ENCODE assay signal across 11 mouse cellular contexts in the genomic region with DNA sequence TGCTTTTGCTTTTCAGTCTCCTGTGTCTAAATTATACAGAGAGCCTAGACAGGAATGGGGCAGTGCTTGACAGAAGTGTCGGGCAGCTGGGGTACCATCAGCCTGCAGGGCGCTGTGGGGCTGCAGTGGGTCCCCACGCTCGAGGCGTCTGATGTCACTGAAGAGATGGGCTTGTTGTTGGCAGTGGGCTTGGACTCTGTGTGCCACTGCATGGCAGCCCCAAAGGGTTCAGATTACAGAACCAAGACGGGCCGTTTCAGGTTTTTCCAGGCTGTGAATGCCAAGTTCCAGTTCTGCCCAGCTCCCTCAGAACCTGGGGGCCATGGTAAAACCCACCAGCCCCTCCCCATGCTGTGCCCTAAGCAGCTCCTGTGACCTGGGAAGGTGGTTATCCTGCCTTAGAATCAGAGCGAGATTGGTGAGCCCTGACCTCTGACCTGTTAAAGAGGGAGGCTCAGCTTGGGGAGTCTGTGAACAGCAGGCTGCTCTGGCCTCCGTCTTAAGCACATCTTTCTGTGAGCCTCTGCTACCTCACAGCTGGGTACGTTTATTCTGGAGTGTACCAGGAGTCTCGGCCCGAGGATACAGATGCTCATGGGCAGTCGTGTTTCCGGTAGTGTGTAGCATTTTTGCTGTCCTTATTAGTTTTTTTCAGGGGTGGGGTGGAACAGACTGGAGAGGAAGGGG. TPM values are rescaled to one million over a fixed set of nuclear protein-coding genes. Genes with fewer than 3 reads are reported as not detected.
A peak's percentile ranks its signal among the peaks of the same experiment; 100 is the strongest.
DNase-seq lines count a peak whose midpoint lies in the region; ATAC-seq and TF ChIP-seq lines count a peak whose summit lies in the region.
"Had no signal": no experiment of that assay in that cellular context is flagged by ENCODE, and none has a peak within 500 bp of the region (broad histone marks: within the 10 kb centered on the region; RNA-seq: fewer than 3 reads in every experiment).

No protein-coding gene starts in this region.

- no peaks in the 10 kb centered on the region for H3K9me3 ChIP-seq in lung, embryonic 14.5 days (ENCODE audit: low read depth, low read length)
- no peaks in the 10 kb centered on the region for H3K9me3 ChIP-seq in hindbrain, embryonic 12.5 days (replicated peaks)

- peak overlapping the region; percentile 88 for H3K27ac ChIP-seq in gastrocnemius, adult 2 months
- H3K27ac ChIP-seq in lung, embryonic 14.5 days (ENCODE audit: low read depth): peak overlapping the region; percentile 77; the same call in 1 of the 2 replicates
- no peak overlapping the region for H3K27ac ChIP-seq in hindbrain, embryonic 12.5 days

- peak overlapping the region; percentile 11; the same call in 1 of the 2 replicates for H3K4me3 ChIP-seq in gastrocnemius, adult 2 months
- no peak overlapping the region for H3K4me3 ChIP-seq in lung, embryonic 14.5 days (ENCODE audit: low read depth, low read length)
- no peak overlapping the region for H3K4me3 ChIP-seq in hindbrain, embryonic 12.5 days

- no peak for TF ChIP-seq CTCF in gastrocnemius, adult 2 months (IDR thresholded peaks at IDR 0.05)
- no peak for TF ChIP-seq CTCF in lung, embryonic 14.5 days (IDR thresholded peaks at IDR 0.05; ENCODE audit: low read depth)

- DNase-seq in gastrocnemius, adult 2 months: no peak
- no peak for DNase-seq in gastrocnemius, postnatal 36 days
- DNase-seq in lung, embryonic 14.5 days: peak; percentile 17
- DNase-seq in lung, adult 18-20 months: no peak
- DNase-seq in retina, postnatal 1 day: peak; percentile 27
- DNase-seq in left cerebral cortex, adult 9 months (ENCODE audit: low spot score in 2 of 2): no peak
- no peak for DNase-seq in cerebellum, adult 18-20 months

- no peak for ATAC-seq in lung, embryonic 14.5 days (ENCODE audit: insufficient read depth)
- no peak for ATAC-seq in hindbrain, embryonic 12.5 days (ENCODE audit: low FRiP score)

- H3K9ac ChIP-seq in lung, embryonic 14.5 days: no peak overlapping the region; the same call in 1 of the 2 replicates
- H3K9ac ChIP-seq in hindbrain, embryonic 12.5 days: no peak overlapping the region

- peak overlapping the region; percentile 23; the same call in 1 of the 2 replicates for H3K4me2 ChIP-seq in lung, embryonic 14.5 days
- H3K4me2 ChIP-seq in hindbrain, embryonic 12.5 days (replicated peaks): 0 out of 2 replicates have a peak overlapping the region, but pooled peaks have one; percentile 11
- H3K4me2 ChIP-seq: liver, embryonic 11.5 days had no signal

- no peaks in the 10 kb centered on the region for H3K27me3 ChIP-seq in lung, embryonic 14.5 days (ENCODE audit: insufficient read depth, low read length)
- 0 out of 2 replicates have a peak, but pooled peaks cover 7% of the 10 kb centered on the region for H3K27me3 ChIP-seq in hindbrain, embryonic 12.5 days

- intact Hi-C loops in gastrocnemius, adult 2 months (cut with DNase I): loop anchor here (2.0 to 5.0 kb wide), 2 partner anchors 75 to 195 kb away; partner anchors contain the start of gene Eef1akmt2
- intact Hi-C loops in gastrocnemius, postnatal 36 days (cut with DNase I): loop anchor here (5.0 kb wide), 2 partner anchors 240 to 345 kb away; no protein-coding TSS in a partner anchor

- 39% methylated on average over 14 of the region's 14 CpGs for WGBS in lung, embryonic 14.5 days
- 46% methylated on average over 14 of the region's 14 CpGs for WGBS in hindbrain, embryonic 12.5 days

- peaks cover 22% of the 10 kb centered on the region for H3K4me1 ChIP-seq in lung, embryonic 14.5 days (ENCODE audit: insufficient read depth)
- H3K4me1 ChIP-seq in hindbrain, embryonic 12.5 days: peaks cover 27% of the 10 kb centered on the region

- no peaks in the 10 kb centered on the region for H3K36me3 ChIP-seq in lung, embryonic 14.5 days (ENCODE audit: insufficient read depth)
- H3K36me3 ChIP-seq in hindbrain, embryonic 12.5 days: no peaks in the 10 kb centered on the region

RNA-seq across cellular contexts. Expression of gene Lhpp, which starts 47.1 kb away (rescaled TPM):
- total RNA-seq in gastrocnemius, adult 2 months (2021): 10 to 100 TPM; 10.8 to 11.1 TPM
- 10 to 100 TPM; 12.9 to 13.2 TPM for total RNA-seq in gastrocnemius, postnatal 36 days (2021)
- polyA plus RNA-seq in lung, embryonic 14.5 days (2014; fragmentation: Nextera tagmentation; extraction: Ambion mirVana): 21.7 and 22.8 TPM in 2 replicates
- polyA plus RNA-seq in hindbrain, embryonic 12.5 days (2016; fragmentation: Nextera tagmentation; extraction: Ambion mirVana): 17.7 and 17.8 TPM in 2 replicates

RNA-seq across cellular contexts. Expression of gene Nkx1-2, which starts 58.1 kb away (rescaled TPM):
- not detected for total RNA-seq in gastrocnemius, adult 2 months (2021)
- not detected for total RNA-seq in gastrocnemius, postnatal 36 days (2021)
- not detected in 2 replicates for polyA plus RNA-seq in lung, embryonic 14.5 days (2014; fragmentation: Nextera tagmentation; extraction: Ambion mirVana)
- polyA plus RNA-seq in hindbrain, embryonic 12.5 days (2016; fragmentation: Nextera tagmentation; extraction: Ambion mirVana): 2.9 and 6.4 TPM in 2 replicates
- total RNA-seq: gastrocnemius, postnatal 14 days had no signal
- polyA plus RNA-seq: C2C12; liver, embryonic 11.5 days had no signal

Comparison
In these comparisons a context has a peak if more than half of its experiments do, and no peak if none do; other contexts are left out.
1. DNase-seq: peak in lung, embryonic 14.5 days (single experiment) and retina, postnatal 1 day (single experiment); none in gastrocnemius, adult 2 months (single experiment), gastrocnemius, postnatal 36 days (0 of 2), lung, adult 18-20 months (0 of 2), left cerebral cortex, adult 9 months (0 of 2) and cerebellum, adult 18-20 months (0 of 2).